Mouse (Mus musculus) adrenal gland, postnatal 4 days (tissue): ENCODE measurements around the gene Fcho2. TPM values are rescaled to one million over a fixed set of nuclear protein-coding genes. Genes with fewer than 3 reads are reported as not detected.

Experiments
- DNase-seq, 2 experiments: peaks; one replicate each; pipeline ENCODE4 v3.0.0; 2021 to 2022; ENCODE audit warnings: low spot score in 2 of 2, mixed read lengths in 2 of 2
- total RNA-seq, 2 experiments: library from RNA; stranded (reverse); gene quantifications; 2 replicates each; pipeline ENCODE4 v1.2.3; 2021

Gene Fcho2
- total RNA-seq, 2 experiments from 2014 or later = 56.8 to 66.9 TPM

DNA sequence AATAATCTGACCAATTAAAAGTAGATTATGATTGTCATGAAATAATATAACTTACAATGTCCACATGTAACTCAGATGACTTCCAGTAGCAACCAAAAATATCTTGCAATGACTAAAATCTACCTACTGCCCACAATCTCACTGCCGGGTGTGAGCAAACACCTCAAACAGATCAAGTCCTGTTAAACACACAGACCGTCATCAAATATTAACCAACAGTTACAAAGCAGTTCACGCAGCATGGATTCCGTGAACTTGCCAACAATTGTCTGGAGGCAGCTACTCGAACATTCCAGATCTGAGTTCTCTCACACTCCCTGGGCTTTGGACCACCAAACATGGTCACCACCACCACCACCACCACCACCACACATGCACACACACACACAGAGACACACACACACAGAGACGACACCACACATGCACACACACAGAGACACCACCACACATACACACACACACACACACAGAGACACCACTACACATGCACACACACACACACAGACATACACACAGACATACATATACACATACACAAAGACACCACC is 99.7 kb downstream of the Fcho2 start:
- DNase-seq = no peak

DNA sequence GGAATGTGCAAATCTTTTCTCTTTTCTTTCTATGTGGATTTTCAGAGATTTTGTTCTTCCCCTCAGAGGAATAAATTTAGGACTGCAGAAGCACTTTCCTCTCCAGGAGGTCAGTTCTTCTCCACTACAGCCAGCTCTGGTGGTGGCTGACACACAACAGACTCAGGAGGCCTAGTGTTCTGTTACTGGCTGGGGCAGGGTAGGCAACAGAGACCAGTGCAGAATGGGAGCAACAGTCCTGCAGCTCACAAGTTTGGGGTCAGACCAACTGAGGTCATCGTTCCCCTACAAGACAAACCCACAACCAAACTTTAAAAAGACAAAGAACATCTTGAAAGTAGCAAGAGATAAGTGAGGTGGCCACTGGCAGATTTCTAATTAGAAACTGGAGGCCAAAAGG is 104.6 kb downstream of the Fcho2 start:
- DNase-seq = no peak

GRCm38 (mm10) chr13:98710236-98710635 is 105.0 kb downstream of the Fcho2 start:
- no peak for DNase-seq

GRCm38 (mm10) chr13:98705501-98705900 is 109.7 kb downstream of the Fcho2 start:
- DNase-seq = no peak

DNA sequence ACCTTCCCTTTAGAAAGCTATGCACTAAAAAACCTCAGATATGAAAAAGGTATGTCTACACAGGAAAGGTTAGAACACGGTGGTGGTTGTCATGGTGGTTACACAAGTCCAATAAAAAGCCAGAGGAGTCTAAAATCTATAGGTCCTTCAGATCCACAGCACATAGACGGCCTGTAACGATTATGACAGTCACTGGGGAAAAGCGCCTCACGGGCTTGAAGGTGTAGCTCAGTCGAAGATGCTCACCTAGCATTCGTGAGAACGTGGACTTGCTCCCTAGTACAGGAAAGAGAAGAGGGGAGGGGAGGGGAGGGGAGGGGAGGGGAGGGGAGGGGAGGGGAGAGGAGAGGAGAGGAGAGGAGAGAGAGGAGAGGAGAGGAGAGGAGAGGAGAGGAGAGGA is 111.5 kb downstream of the Fcho2 start:
- no peak for DNase-seq

DNA sequence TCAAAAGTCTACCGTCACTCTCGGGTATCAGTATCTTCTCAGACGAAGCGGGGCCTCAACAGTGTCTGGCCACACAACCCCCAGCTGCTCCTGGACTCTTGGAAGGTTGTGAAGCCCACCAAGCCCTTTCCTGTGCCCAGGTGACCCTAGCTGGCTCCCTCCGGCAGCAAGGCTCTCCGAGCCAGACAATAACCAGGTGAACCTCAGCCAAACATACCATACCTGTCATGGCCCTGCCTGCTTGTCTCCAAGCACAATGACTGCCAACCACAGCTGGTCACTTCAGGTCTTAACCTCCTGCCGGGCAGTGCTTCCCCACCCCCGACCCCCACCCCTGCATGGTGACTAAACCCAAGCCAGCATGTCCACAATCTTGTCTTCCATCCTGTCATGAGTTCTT is 112.9 kb downstream of the Fcho2 start:
- no peak for DNase-seq

DNA sequence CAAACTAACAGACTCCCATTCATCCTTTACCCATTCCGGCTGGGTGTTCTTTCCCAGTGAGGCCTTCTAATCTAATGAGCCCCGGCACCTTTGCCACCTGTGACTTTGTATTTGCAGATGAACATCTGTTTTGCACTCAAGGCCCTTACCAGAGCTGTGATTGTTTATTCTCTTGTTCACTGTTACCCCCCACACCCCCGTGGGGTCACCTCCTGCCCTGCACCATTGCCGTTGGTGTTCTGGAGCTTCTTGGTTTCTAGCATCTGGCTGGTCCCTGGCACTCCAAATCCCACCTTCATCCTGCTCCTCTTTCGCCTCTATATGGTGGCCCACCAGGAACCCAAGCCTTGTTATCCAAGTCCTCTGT is 114.0 kb downstream of the Fcho2 start:
- no peak for DNase-seq

- DNase-seq = no peak
Measured at GRCm38 (mm10) chr13:98700661-98701308, 114.5 kb downstream of the Fcho2 start.

- no peak for DNase-seq
Measured at GRCm38 (mm10) chr13:98699982-98700540, 115.2 kb downstream of the Fcho2 start.

GRCm38 (mm10) chr13:98699051-98699744 is 116.1 kb downstream of the Fcho2 start:
- DNase-seq = no peak

DNA sequence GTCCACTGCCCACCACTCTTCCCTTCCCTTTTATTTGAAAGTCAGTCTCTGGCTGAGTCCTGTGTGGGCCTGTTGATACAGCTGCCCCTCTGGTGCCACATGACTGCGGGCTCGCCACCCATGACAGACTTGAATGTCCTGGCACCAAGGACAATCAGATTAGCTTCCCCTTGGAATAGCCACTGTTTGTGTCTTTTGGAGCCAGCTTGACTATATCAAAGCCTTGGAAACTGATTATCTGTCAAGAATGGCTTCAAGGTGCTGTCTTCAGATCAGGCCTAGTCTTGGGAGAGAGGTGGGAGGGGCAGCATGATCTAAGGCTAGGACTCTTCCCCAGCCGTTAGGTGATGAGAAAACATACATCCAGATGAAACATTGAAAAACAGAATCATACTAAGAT is 118.5 kb downstream of the Fcho2 start:
- DNase-seq = no peak

DNA sequence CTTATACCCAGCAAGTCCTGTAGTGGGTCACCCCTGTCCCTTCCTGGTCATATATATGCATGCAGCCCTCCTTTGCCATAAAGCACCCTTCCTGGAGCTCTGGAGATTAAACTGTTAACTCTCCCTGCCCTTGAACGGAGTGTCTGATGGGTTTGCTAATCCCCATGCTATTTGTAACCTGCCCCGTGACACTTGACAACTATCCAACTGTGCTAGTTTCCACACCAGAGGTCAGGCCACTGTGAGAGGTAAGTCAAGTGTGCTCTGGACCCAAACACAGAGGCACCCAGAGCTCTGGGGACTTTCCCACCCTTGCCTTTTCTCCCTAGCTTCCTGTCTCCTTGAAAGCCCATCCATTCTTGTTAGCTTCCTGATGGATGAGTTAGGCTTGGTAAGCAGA is 119.7 kb downstream of the Fcho2 start:
- no peak for DNase-seq

DNA sequence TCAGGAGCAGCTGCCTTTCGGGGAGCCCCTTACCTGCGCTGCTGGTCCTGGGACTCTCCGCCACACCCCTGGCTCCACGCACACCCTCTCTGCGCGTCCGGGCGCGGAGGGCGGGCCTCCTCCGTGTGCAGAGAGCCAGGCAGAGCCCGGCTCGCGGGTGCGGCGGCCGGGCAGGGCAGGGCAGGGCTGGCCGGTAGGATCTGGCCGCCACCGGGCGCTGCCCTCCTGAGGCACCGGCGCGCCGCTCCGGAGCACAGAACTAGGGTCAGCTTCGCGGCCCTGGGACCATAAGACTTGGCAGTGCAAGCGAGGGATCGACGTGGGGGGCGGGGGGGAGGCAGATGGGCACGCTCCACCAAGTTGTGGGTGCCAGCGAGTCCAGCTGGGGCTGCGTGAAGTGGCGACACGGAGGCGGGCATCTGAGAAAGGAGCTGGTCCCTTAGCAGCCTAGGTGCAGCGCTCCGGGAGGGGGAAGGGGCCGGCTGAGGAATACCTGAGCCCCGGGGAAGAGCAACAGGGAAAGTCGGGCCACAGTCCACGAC is 120.4 kb downstream of the Fcho2 start, which contains the start of gene Tmem171:
Gene Tmem171 (minus strand): TSS at position 62 of the 542 bp plus-strand sequence.
- no peak for DNase-seq

- DNase-seq = no peak
Measured at GRCm38 (mm10) chr13:98693316-98693715, 121.9 kb downstream of the Fcho2 start.

DNA sequence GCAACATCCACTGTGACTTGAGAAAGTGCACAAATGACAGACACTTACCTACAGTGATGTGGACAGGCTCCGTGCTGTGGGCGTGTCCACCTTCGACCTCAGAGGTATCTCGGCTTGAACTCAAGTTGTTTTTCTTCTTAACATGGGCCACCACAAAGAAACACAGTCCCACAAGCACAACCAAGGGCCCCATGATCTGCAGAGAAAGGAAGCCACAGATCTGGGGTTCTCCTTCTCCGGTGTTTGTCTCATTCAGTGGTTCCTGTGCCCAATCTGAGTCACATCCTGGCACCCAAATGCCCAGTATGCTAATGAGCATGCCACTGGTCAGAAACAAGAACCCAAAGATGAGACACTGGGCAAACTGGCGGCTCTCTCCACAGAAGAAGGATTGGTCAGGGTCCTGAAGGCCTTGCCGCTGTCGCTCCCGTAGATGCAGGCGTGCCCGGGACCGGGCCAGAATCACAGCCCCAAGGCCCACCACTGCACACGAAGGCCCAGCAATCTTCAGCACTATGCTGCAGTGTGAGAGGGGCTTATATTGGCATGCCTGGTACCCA is 123.2 kb downstream of the Fcho2 start:
- DNase-seq = no peak

GRCm38 (mm10) chr13:98690886-98691285 is 124.4 kb downstream of the Fcho2 start:
- no peak for DNase-seq

GRCm38 (mm10) chr13:98689605-98690290 is 125.5 kb downstream of the Fcho2 start:
- no peak for DNase-seq

DNA sequence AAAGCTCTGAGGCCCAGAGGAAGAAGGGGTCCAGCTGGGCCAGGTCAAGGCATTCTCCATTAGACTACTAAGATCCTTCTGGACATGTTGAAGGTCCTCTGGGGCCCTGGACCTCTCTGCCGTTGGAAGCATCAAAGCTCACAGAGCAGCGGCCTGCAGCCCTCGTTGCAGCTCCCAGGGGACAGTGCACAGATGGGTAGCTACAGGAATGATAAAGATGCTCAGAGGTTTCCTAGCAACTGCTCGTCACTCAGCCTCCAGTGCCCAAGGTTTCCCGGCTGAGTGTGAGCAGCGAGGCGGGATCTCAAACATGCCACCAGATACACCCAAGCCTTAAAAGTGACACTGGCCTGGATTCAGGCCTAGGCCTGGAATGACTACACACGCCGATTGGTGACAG is 127.3 kb downstream of the Fcho2 start:
- DNase-seq = no peak

DNA sequence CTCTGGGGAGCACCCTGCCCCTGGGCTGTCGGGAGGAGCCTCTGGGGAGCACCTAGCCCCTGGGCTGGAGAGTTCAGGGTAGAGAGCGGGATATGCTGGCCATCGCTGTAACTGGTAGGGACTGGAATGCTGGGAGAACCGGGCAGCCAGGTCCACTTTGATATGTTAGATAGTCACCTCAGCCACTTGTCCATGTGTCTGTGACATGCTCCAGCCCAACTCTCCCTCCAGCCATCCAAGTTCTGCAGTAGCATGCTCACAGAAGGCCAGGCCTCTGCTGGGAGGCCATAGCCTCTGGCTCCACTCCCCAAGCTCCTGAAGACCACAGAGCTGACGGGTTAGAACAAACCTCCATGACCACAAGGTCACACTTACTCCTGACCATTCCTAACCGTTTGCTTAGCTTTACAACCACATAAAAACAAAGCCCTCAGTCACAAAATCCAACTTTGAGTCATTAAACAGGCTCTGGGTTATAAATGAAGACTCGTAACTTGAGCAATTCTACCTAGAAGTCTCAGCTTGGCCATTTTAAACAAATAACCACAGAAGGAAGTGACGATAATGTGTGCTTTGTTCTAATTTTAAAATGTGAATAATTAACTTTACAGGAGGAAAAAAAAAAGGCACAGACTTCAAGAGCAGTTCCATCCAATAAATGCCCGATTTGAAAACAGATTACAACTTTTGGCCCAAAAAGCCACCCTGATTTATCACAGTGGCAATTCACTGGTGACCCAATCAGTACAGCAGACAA is 130.9 kb downstream of the Fcho2 start:
- DNase-seq = no peak

GRCm38 (mm10) chr13:98683412-98683811 is 131.8 kb downstream of the Fcho2 start:
- DNase-seq = no peak
